Mouse (Mus musculus) right cerebral cortex, postnatal 25 days (tissue): Measurements from ENCODE around the gene Tmem43.
A peak's percentile ranks its signal among the peaks of the same experiment; 100 is the strongest.

Experiments
- DNase-seq: peaks from one replicate; pipeline ENCODE4 v3.0.0; 2022

The Tmem43 gene

DNA sequence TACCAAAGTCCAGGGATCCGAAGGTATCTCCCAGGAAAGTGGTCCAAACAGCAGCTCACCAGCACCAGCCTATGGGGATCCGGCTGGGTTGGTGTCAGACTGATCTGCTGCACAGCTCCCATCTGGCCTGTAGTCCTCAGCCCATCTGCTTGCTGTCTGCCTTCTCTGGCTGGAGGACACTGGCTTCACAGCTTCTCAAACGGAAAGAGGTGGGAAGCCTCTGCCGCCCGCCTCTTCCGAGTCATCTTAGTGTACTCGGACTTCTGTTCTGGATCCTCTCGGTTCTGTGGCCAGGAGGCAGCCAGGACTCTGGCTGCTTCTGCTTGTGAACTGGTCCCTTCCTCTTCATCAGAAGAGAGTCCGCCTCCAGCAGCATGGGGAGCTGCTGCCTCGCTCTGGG lies 16.4 kb downstream of the Tmem43 start:
- peak; percentile 52 for DNase-seq

DNA sequence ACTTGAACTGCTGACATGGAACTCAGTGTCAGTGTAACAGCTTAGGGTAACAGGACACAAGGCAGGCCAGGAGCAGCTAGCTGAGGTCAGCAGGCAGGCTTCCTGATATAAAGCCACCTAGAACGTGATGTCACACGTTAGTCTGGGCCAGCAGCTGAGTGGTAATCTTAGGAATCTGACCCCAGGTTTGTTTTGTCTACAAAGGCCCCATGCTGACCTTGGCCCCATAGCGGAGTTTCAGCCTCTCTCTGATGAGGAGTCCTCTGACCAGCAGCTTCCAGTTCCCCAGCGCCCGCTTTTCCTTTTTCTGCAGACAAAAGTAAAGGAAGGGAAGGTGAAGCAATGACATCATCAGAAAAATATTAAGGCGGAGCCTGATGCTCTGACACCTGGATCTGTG lies 17.5 kb downstream of the Tmem43 start:
- DNase-seq, result no peak

DNA sequence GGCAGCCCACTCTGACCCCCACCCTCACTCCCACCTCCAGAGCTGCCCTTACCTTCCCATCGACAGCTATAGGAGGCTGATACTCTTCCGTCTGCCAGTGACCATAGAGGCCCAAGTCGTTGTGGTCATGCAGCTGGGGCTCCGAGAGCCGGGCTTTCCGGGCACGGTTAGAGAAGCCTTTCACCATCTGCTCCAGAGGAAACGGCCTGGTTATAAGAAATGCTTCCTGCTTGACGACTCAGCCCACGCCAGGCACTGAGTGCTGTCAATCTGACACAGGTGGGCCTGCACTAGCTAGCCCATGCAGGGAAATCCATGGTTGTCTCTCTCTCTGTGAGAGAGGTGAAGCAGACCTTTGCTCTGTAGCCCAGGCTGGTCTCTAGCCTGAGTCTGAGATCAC lies 19.6 kb downstream of the Tmem43 start:
- no peak for DNase-seq

DNA sequence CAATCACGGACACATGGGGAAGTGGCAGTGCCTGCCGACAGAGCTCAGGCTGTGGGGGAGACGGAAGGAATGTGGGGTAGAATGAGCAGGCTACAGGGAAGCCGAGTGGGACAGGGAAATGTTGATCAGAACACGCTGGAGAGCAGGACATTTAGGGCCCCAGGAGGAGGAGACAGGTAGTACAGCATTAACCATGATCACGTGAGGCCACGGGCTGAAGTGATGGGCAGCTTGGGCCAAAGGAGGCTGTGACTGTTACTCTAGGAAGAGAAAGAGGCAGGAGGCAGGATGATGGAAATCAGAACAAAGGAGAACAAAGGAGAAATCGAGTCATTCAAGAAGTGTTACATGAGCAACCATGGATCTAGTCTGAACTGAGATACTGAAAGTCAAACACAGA lies 21.0 kb downstream of the Tmem43 start:
- no peak for DNase-seq

DNA sequence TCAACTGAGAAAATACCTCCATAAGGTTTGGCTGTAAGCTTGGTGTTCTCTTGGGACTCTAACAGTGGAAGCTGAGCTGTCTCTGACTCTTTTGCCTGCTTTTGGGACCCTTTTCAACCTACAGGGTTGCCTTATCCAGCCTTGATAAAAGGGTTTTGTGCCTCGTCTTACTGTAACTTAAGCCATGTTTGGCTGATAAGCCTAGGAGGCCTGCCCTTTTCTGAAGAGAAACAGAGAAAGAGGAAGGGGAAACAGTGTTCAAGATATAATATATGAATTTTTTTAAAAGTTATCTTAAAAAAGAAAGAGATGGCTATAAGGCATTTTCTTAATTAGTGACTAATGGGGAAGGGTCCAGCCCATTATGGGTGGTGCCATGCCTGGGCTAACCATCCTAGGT lies 29.8 kb downstream of the Tmem43 start:
- DNase-seq, result no peak

DNA sequence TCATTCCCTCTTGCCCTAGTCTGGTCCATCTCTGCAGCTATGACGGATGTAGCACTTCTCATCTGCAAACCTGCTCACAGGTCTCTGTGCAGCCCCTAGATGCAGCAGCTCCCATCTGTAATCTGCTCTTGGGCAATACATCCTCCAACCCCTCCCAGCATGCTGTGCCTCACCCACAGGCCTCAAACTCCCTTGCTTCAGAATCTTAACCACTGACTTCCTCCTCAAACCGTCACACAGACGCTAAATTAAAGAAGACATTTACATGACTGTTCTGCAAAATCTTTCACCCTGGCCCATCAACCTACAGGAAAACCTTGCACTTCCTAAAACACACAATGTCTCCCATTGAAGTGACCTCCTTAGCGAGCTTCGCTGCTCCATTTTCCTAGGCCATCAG lies 32.5 kb downstream of the Tmem43 start:
- no peak for DNase-seq

DNA sequence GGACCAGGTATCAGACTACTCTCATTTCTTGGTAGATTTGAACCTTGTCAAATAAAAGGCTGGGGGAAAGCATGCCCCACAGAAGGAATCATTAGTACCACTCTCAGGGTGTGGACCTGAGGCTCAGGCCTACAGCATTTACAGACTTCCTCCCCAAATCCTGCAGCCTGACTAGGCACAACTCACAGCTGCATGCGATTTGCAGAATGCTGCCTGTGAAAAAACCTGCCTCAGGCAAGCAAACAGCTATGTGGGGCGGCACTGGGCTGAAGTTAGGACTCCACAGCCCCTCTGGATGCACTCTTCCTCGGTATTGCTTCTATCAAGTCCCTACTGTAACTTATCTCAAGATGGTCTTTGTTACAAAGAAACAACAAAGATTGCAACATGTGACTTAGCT lies 34.5 kb downstream of the Tmem43 start:
- no peak for DNase-seq

DNA sequence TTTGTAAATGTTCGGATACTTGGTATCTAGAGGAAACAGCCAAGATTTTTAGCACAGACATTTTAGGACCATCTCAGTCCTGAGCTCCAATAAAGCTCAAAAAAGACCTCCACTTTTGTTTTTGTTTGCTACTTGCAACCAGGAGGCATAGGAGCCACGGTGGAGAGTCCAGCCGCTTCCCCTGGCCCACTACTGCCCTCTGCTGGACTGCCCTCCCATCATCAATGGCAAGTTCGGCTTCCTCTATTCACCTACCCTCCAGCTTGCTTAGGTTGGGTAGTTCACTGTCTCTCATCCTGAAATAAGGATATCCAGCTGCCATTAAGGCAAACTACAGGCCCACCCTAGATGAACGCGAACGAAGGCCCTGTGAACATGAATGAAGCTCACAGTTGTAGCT lies 35.8 kb downstream of the Tmem43 start:
- DNase-seq, result peak; percentile 43

DNA sequence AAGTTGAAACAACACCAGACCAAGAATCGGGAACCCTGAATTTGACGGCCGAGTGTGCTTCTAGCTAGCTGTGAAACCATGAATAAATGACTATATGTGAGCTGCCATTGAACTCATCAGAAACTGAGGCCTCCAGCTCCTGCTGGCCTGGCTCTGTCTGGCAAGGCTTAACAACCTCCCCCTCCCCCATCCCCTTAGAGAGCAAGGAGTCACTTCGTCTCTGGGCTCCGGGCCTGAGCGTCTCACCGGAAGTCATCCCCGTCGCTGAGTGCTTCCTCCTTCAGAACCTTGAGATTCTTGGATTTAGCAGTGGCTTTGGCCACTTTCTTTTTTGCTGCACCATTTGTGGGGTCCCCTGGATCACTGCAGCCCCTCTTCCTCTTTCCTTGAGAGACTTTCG lies 36.7 kb downstream of the Tmem43 start:
- DNase-seq, result no peak

DNA sequence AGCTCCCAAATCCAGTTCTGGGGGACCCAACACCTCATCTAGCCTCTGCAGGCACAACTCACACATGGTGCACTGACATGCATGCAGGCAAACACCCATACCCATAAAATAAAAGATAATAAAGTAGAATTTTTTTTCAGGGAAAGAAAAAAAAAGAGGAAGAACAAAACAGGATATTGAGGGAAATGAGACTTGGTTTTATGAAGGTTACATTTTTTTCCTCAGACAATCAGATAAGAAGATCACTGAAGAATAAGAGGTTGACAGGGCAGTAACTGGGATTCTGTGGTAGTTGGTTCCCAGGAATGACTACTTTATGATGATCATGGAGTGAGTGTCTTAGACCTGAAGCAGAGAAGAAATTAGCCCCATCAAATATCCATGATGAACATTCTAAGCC lies 40.6 kb downstream of the Tmem43 start:
- no peak for DNase-seq

DNA sequence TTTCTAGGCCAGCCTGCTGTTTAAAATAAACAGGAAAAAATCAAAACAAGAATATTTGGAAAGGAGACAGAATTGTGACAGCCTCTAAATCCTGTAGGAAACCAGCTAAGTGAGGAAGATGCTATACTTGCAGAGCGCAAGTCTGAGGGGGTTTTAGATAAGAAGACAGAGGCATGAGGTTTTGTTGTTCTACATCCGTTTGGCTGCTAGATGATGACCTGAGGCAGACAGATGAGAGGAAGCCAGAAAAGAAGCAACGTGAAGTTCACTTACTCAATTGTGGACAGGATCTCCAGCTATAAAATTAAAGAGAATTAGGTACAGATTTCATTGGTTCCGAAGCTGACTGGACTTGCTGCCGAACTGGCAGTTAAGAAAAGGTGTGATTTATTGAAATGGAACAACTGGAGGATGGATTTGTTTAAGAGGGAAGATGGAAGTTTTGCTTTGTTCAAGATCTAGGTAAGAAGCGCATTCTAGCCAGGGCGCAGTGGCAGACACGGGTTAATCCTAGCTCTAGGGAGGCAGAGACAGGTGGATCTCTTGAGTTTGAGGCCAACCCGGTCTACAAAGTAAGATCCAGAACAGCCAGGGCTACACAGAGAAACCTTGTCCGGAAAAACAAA lies 41.3 kb downstream of the Tmem43 start:
- DNase-seq, result no peak

DNA sequence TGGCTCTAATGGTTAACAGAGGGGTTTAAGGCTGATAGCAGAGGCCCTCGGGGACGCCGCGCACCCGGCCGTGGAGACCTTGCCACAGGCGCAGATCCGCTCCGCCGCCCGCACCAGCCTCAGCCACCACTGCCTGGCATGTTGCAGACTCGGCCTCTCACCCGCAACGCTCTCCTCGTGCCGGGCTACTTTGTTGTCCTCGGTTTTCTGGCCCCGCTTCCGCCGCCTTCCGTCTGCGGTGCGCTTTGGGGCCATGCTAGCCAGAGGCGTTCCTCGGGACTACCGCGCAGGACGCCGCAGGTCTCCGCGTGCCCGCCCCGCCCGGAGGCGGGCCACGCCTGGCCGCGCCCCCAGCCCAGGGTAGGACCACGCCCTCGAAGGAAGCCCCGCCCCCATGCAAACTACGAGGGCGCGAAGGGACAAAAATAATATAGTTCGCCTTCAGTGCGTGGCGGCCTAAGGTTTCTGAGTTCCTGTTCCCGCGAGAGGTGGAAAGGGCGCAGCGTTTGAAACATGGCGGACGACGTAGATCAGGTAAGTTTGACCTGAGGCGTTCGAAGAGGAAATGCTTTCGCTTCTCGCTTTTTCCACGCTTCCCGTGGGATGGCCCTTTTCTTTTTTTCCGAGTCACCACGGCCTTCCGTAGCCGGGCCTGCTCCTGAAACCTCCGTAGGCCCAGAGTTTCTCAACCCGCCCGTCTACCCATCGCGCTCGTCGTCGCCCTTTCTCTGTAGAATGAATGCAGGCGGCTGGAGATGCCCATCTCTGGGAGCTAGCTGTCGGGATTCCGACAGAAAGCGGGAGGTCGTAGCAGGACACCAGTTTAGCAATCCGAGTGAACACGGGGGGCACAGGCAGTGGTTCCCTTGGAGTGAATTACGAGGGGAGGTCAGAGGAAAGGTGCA lies 42.3 kb downstream of the Tmem43 start, which contains the start of the genes Xpc and Lsm3:
TSS of gene Xpc (minus strand) at position 344 of the 905 bp plus-strand sequence.
TSS of gene Lsm3 (plus strand) at position 384 of the 905 bp plus-strand sequence.
- DNase-seq, result peak; percentile 98

DNA sequence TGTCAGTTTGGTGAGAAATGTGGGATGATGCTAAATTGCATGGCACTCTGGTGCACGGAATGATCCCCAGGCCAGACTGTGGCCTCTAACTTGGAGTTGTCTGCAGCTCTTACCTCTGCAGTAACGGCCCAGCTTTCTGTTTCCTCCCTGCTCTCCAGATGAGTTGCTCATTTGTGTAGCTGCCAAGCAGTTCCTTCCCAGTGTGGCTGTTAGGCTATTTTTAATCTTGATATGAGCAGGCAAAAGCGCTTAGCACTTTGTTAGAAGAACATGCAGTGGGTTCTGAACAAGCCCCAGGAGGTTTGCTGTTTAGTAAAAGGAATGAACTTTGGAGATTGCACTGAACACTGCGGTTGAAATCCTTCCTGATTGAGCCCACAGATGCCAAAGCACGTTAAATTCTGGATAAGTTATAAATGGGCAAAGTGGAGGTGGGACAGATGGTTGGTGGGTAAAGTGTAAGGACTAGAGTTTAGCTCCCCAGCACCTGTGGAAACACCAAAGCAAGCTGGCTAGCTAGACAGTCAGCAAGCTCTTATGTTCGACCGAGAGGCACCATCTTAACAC lies 45.0 kb downstream of the Tmem43 start:
- DNase-seq, result peak; percentile 32

DNA sequence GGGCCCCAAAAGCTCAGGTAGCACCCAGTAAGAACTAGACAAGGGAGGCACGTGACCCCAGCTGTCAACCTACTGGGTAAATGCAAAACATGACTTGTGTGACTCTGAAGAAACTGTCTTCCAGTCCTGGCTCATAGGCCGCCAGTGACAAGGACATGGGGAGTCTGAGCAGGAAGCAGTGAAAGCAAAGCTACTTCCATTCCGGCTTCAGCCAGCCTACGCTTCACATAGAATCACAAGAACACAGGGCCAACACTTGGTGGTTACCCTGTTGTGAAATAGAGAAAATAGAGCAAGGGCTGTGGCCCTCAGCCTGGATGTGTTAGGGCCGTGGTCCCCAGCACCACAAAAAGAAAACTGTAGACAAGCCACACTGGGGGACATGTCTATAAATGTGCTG lies 49.3 kb downstream of the Tmem43 start:
- DNase-seq, result no peak

DNA sequence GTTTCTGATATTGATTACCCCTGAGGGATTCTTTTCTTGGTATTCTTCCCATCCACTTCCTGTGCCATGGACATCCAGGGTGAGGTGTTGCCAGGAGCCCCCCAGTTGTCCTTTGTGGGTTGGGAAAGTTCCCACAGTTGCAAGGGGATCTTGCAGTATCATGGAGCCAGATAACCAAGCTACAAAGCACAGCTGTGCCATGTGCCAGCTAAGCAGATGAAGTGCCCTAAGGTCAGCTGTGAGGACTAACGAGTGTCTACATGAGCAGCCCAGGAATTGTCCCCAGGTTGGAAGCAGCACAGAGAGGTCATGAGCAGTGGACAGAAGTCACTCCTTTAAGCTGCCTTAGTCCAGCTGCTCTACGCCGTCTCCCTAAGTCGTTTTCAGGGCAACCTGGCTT lies 52.0 kb downstream of the Tmem43 start:
- DNase-seq, result no peak

DNA sequence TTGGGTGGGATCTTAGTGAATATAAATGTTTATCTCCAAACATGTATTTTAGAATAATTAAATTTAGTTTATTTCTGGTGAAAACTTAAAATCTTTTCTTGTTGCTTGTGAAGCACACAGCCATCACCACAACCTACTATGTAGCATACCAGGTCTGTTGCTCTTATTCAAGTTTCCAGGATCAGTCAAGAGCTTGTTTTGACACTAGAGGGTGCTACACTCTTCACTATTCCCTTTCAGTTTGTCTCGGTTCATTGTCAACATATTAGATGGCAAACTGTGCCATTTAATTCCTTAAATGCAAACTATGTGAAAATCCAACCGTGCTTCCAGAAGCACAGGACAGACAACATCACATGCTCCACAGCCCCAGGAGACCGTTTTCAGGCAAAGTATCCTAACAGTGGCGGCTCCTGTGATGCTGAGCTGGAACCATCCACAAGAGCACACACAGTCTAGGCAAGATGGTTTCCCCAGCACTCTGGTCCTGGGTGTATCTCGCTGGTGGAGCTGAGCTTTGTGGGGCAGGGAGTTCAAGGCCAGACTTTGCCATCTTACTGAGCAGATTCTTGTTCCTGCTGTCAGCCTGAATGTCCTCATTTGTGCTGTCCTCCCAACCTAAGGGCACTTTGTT lies 53.8 kb downstream of the Tmem43 start:
- DNase-seq, result no peak

DNA sequence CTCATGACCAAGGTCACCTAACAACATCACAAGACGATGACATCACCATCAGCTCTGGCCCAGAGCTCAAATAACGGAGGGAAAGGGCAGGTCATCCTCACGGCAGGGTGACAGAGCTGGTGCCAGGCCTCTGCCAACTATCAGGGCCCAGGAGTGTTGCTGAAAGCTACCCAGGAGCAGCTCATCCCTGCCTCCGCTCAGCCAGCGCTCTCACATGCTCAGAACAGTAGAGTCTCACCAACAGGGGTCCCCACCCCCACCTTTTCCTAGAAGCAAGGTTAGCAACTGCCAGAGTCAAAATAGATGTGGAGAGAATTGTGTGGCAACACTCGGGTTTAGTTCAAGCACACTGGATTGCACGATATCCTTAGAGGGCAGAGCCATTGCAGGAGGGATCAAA lies 54.8 kb downstream of the Tmem43 start:
- DNase-seq, result no peak

DNA sequence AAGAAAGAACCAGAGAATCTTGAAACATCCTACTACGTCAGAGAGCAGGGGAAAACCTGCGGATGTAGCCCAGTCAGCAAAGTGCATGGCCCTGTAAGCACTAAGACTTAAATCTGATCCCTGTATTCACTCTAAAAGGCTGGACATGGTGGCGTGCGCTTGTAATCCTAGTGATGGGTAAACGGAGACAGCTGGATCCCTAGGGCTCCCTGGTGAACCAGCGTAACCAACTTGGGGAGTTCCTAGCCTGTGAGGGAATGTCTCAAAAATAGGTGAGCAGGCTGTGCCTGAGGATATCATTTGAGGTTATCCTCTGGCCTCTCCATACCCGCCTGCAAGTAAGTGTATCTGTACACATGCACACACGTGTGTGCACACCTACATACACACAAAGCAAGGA lies 57.2 kb downstream of the Tmem43 start:
- DNase-seq, result no peak

DNA sequence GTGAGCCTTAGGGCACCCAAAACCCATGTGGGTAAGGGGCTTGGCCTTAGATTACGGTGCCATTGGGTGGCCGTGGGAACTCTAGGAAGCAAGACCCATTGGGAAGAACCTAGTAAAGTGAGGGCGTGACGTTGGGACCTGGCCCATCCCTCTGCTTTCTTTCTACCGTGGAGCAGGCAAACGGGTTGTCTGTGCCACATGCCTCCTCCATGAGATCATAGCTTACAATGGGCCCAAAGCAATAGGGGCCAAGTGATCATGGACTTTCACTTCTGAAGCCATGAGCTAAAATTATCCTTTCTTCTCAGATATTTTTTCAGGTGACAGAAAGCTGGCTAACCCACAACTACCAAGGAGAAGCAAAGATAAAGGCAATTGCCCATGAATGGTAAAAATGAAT lies 57.8 kb downstream of the Tmem43 start:
- DNase-seq, result no peak

DNA sequence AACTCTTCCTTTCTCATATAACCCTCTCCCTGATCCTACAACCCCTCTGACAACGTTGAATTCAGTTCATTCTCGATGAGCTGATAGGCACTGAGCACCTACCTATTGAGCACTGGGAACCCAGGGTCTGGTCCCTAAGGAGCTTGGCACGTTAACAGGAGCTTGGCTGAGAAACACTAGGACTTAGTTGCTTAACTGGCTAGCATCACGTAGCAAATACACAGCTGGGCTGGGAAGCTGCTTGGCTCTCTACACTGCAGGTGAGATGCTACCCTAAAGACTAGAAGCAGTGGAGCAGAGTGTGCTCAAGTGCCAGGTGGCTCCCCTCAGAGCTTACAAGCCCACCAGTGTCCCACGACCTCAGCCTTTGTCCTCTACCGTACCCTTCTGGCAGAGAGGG lies 59.2 kb downstream of the Tmem43 start:
- DNase-seq, result no peak

DNA sequence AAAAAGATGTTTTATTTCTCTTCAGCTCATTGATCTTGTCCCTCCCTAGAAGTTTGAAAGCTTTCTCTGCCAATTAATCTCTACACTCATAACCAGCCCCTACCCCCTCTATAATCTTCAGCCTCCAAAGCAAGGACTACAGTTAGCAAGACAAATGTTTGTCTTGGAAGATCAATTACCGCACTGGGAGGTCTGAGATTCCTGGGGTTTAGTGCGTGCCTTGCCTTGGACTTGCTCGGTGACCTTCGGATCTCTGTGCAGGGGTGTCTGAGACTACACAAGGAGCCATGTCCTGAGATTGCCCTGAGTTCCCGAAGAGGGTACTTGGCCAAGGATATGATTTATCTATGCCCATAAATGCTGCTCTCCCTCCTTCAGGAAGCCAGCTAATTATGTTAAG lies 59.9 kb downstream of the Tmem43 start:
- no peak for DNase-seq

DNA sequence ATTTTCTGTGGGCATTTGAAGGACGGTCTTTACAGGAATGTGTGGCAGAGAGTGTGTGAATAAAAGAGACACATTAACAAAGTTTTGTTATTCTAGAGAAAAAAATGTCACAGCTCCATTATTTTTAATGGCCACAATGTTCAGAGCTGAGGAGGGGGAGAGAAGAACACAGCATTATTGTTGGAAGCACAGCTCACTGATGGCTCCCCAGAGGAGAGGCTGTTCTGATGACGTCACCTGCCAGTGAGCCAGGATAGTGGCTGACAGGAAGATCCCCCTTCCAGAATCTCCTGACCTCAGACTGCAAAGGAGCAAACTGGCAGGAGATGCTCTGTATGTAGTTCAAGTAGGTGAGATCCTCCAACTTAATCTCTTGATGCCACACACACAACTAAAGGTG lies 60.3 kb downstream of the Tmem43 start:
- DNase-seq, result no peak

DNA sequence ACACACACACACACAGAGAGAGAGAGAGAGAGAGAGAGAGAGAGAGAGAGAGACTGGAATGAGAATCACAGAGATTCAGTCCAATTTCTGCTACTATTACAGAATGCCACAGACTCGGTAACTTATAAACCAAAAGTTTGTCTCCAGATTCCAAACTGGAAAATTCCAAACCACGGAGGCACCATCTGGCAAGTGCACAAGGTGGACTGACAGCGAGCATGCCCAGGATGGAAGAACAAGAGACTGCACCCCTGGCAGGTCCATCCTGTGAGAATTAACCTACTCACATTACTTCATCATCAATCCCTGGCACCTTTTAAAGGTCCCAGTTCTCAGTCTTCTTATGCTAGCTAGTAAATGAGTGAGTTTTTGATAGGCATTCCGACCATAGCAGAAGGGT lies 60.8 kb downstream of the Tmem43 start:
- DNase-seq, result no peak

DNA sequence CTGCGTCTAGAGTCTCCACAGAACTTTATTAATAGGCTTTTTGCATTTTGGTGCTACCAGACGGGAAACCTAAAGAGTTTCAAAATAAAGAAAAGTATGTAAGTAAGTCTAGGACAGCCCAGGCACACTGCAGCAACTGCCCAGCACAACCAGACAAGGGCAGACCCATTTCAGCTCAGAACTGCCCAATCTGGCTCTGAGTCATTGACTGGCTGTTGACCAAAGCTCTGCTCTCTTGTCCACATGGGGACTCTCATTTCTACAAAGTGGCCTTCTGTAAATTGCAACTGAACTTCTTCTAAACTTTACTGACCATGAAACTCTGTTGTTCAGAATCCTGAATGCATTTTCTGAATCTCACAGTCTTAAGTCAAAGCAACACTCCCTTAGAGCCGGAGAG lies 61.7 kb downstream of the Tmem43 start:
- DNase-seq, result no peak
